Mouse (Mus musculus): ENCODE data around the gene Nck2. TPM values are rescaled to one million over a fixed set of nuclear protein-coding genes. Genes with fewer than 3 reads are reported as not detected.

Gene Nck2
- polyA plus RNA-seq, 1 experiment from 2014 or later, result 37.9 TPM

DNA sequence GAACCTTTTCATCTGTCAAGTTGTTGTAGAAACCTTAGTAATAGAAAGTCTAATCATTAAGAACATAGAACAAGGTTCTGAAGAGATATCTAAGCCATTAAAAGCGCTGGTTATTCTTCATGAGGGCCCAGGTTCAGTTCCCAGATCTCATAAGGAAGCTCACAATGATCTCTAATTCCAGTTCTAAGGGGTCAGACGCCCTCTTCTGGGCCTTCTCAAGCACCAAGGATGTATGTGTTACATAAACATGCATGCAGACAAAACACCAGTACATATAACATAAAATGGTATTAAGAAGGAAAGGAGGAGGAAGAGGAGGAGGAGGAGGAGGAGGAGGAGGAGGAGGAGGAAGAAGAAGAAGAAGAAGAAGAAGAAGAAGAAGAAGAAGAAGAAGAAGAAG lies 145.5 kb downstream of the Nck2 start:
- Histone ChIP-seq H3K4me2 (replicated peaks) (no peak overlapping the region), H3K27ac (no peak overlapping the region), H3K4me3 (replicated peaks; ENCODE audit: low read length) (no peak overlapping the region), H3K36me3 (replicated peaks; ENCODE audit: control insufficient read depth, insufficient read depth) (no peaks in the 10 kb centered on the region), H3K9me3 (ENCODE audit: control insufficient read depth, low read length) (no peaks in the 10 kb centered on the region), H3K4me1 (replicated peaks; ENCODE audit: control insufficient read depth, insufficient read depth, low read length) (0 out of 2 replicates have a peak, but pooled peaks cover 4% of the 10 kb centered on the region), H3K9ac (no peak overlapping the region), H3K27me3 (ENCODE audit: control insufficient read depth, insufficient read depth, low read length) (no peaks in the 10 kb centered on the region)
- WGBS, result 68% methylated on average over 2 of the region's 2 CpGs
- no peak for DNase-seq (ENCODE audit: low spot score)
- ATAC-seq (ENCODE audit: low FRiP score), result no peak

DNA sequence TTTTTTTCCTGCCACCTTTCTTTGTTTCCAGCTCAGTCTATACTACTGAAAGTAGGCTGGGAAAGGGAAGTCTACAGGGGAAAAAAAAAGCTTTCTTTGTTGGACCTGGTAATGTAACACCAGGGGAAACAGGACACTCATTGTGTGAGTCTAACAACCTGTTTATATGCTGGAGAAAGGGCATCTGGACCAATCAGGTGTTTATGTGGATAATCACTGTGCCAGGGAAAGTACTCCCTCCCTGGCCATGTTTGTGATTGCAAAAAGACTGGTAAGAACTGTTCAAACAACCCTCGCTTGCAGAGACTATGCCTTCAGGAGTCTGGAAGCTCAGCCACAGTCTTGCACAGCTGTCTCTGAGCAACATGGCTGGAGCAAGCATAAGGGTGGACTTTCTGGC lies 146.3 kb downstream of the Nck2 start:
- 83% methylated on average over 1 of the region's 1 CpGs for WGBS
- 0 out of 2 replicates have a peak, but pooled peaks cover 4% of the 10 kb centered on the region for H3K4me1 ChIP-seq (replicated peaks; ENCODE audit: control insufficient read depth, insufficient read depth, low read length)
- no peaks in the 10 kb centered on the region for H3K9me3 ChIP-seq (ENCODE audit: control insufficient read depth, low read length)
- no peaks in the 10 kb centered on the region for H3K27me3 ChIP-seq (ENCODE audit: control insufficient read depth, insufficient read depth, low read length)
- DNase-seq (ENCODE audit: low spot score) (no peak), ATAC-seq (ENCODE audit: low FRiP score) (no peak)
- no peaks in the 10 kb centered on the region for H3K36me3 ChIP-seq (replicated peaks; ENCODE audit: control insufficient read depth, insufficient read depth)
- H3K4me3 ChIP-seq (replicated peaks; ENCODE audit: low read length), result no peak overlapping the region
- H3K9ac ChIP-seq, result no peak overlapping the region
- H3K4me2 ChIP-seq (replicated peaks), result no peak overlapping the region
- no peak overlapping the region for H3K27ac ChIP-seq

DNA sequence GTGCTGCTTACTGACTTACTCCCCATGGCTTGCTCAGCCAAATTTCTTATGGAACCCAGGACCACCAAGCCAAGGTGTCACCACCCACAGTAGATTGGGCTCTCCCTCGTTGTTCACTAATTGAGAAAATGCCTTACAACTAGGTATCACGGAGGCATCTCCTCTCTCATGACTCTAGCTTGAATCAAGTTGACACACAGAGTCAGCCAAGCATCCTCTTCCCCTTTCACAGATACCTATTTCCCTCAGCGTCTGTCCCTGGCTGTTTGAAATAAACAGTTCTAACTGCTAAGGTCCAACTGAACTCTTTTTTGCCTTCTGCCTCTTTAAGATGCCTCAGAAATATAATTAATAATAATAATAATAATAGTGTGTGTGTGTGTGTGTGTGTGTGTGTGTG lies 148.7 kb downstream of the Nck2 start:
- no peak for ATAC-seq (ENCODE audit: low FRiP score)
- WGBS, result 75% methylated on average over 3 of the region's 3 CpGs
- H3K4me2 ChIP-seq (replicated peaks), result no peak overlapping the region
- H3K9ac ChIP-seq, result no peak overlapping the region
- no peaks in the 10 kb centered on the region for H3K9me3 ChIP-seq (ENCODE audit: control insufficient read depth, low read length)
- H3K27me3 ChIP-seq (ENCODE audit: control insufficient read depth, insufficient read depth, low read length), result no peaks in the 10 kb centered on the region
- no peak overlapping the region for H3K4me3 ChIP-seq (replicated peaks; ENCODE audit: low read length)
- H3K36me3 ChIP-seq (replicated peaks; ENCODE audit: control insufficient read depth, insufficient read depth), result no peaks in the 10 kb centered on the region
- DNase-seq (ENCODE audit: low spot score), result no peak
- no peak overlapping the region for H3K27ac ChIP-seq
- H3K4me1 ChIP-seq (replicated peaks; ENCODE audit: control insufficient read depth, insufficient read depth, low read length), result 0 out of 2 replicates have a peak, but pooled peaks cover 4% of the 10 kb centered on the region

GRCm38 (mm10) chr1:43594738-43595137 lies 150.4 kb downstream of the Nck2 start:
- no peak for ATAC-seq (ENCODE audit: low FRiP score)
- Histone ChIP-seq H3K9ac (no peak overlapping the region), H3K36me3 (replicated peaks; ENCODE audit: control insufficient read depth, insufficient read depth) (no peaks in the 10 kb centered on the region), H3K27ac (no peak overlapping the region), H3K9me3 (ENCODE audit: control insufficient read depth, low read length) (no peaks in the 10 kb centered on the region), H3K4me1 (replicated peaks; ENCODE audit: control insufficient read depth, insufficient read depth, low read length) (0 out of 2 replicates have a peak, but pooled peaks cover 4% of the 10 kb centered on the region), H3K27me3 (ENCODE audit: control insufficient read depth, insufficient read depth, low read length) (no peaks in the 10 kb centered on the region), H3K4me3 (replicated peaks; ENCODE audit: low read length) (no peak overlapping the region), H3K4me2 (replicated peaks) (no peak overlapping the region)
- WGBS, result 76% methylated on average over 4 of the region's 4 CpGs
- no peak for DNase-seq (ENCODE audit: low spot score)

GRCm38 (mm10) chr1:43597731-43598130 lies 153.4 kb downstream of the Nck2 start:
- H3K9ac ChIP-seq, result no peak overlapping the region
- no peak for ATAC-seq (ENCODE audit: low FRiP score)
- H3K27me3 ChIP-seq (ENCODE audit: control insufficient read depth, insufficient read depth, low read length), result no peaks in the 10 kb centered on the region
- no peaks in the 10 kb centered on the region for H3K36me3 ChIP-seq (replicated peaks; ENCODE audit: control insufficient read depth, insufficient read depth)
- peaks cover 6% of the 10 kb centered on the region; the same call in 1 of the 2 replicates for H3K9me3 ChIP-seq (ENCODE audit: control insufficient read depth, low read length)
- no peak for DNase-seq (ENCODE audit: low spot score)
- no peak overlapping the region for H3K4me2 ChIP-seq (replicated peaks)
- H3K27ac ChIP-seq, result no peak overlapping the region
- H3K4me3 ChIP-seq (replicated peaks; ENCODE audit: low read length), result no peak overlapping the region
- H3K4me1 ChIP-seq (replicated peaks; ENCODE audit: control insufficient read depth, insufficient read depth, low read length), result no peaks in the 10 kb centered on the region

DNA sequence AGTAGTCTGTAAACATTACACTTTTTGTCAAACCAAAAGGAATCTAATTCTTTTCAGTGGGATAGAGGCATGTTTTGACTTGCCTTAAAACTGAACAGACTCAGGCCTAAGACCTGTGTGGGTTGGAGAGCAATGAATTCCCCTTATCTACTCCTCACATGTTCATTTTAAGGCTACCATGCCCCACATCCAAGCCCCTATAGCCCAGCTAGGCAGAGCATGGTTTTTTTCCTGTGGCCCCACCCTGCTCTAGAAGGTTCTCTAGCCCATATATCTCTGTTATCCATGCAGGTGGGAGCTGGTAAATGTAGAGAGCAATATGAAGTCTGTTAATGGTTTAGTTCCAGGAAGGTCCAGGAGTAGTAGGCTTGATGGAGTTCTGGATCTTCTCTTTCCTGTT lies 155.1 kb downstream of the Nck2 start:
- H3K27ac ChIP-seq, result no peak overlapping the region
- no peak overlapping the region for H3K9ac ChIP-seq
- H3K9me3 ChIP-seq (ENCODE audit: control insufficient read depth, low read length), result peaks cover 6% of the 10 kb centered on the region; the same call in 1 of the 2 replicates
- H3K36me3 ChIP-seq (replicated peaks; ENCODE audit: control insufficient read depth, insufficient read depth), result no peaks in the 10 kb centered on the region
- no peaks in the 10 kb centered on the region for H3K27me3 ChIP-seq (ENCODE audit: control insufficient read depth, insufficient read depth, low read length)
- no peak overlapping the region for H3K4me2 ChIP-seq (replicated peaks)
- no peak overlapping the region for H3K4me3 ChIP-seq (replicated peaks; ENCODE audit: low read length)
- ATAC-seq (ENCODE audit: low FRiP score), result no peak
- no peak for DNase-seq (ENCODE audit: low spot score)
- H3K4me1 ChIP-seq (replicated peaks; ENCODE audit: control insufficient read depth, insufficient read depth, low read length), result no peaks in the 10 kb centered on the region

GRCm38 (mm10) chr1:43601054-43601453 lies 156.7 kb downstream of the Nck2 start:
- no peak for ATAC-seq (ENCODE audit: low FRiP score)
- DNase-seq (ENCODE audit: low spot score), result no peak
- Histone ChIP-seq H3K27ac (no peak overlapping the region), H3K9me3 (ENCODE audit: control insufficient read depth, low read length) (peaks cover 6% of the 10 kb centered on the region; the same call in 1 of the 2 replicates), H3K27me3 (ENCODE audit: control insufficient read depth, insufficient read depth, low read length) (no peaks in the 10 kb centered on the region), H3K36me3 (replicated peaks; ENCODE audit: control insufficient read depth, insufficient read depth) (no peaks in the 10 kb centered on the region), H3K4me3 (replicated peaks; ENCODE audit: low read length) (no peak overlapping the region), H3K4me2 (replicated peaks) (no peak overlapping the region), H3K4me1 (replicated peaks; ENCODE audit: control insufficient read depth, insufficient read depth, low read length) (no peaks in the 10 kb centered on the region), H3K9ac (no peak overlapping the region)
- WGBS, result 53% methylated on average over 8 of the region's 8 CpGs

GRCm38 (mm10) chr1:43615948-43616347 lies 171.6 kb downstream of the Nck2 start:
- Histone ChIP-seq H3K36me3 (replicated peaks; ENCODE audit: control insufficient read depth, insufficient read depth) (no peaks in the 10 kb centered on the region), H3K9me3 (ENCODE audit: control insufficient read depth, low read length) (peaks cover 9% of the 10 kb centered on the region; the same call in 1 of the 2 replicates), H3K27ac (no peak overlapping the region), H3K4me1 (replicated peaks; ENCODE audit: control insufficient read depth, insufficient read depth, low read length) (no peaks in the 10 kb centered on the region), H3K9ac (no peak overlapping the region), H3K4me3 (replicated peaks; ENCODE audit: low read length) (no peak overlapping the region), H3K4me2 (replicated peaks) (no peak overlapping the region), H3K27me3 (ENCODE audit: control insufficient read depth, insufficient read depth, low read length) (no peaks in the 10 kb centered on the region)
- WGBS, result 25% methylated on average over 4 of the region's 4 CpGs
- ATAC-seq (ENCODE audit: low FRiP score) (peak; percentile 70; the same call in 1 of the 2 replicates), DNase-seq (ENCODE audit: low spot score) (peak; percentile 27)

Data from hindbrain, embryonic 14.5 days (tissue).